Mouse (Mus musculus) gastrocnemius, adult 2 months (tissue): Measurements from ENCODE around the gene Zfp579. TPM values are rescaled to one million over a fixed set of nuclear protein-coding genes. Genes with fewer than 3 reads are reported as not detected.
"Not testable (repeated sequence)": the region's sequence is repeated elsewhere in the genome, so short reads cannot be mapped to it uniquely, and the experiment has no call there.

Experiments used
- DNase-seq: peaks from one replicate; pipeline ENCODE4 v3.0.0; 2022
- H3K27ac ChIP-seq: fragments of 200-600 bp; 2 replicates; pipeline ENCODE4 v1.8.1; 2022; ENCODE audit warnings: mild to moderate bottlenecking
- H3K4me3 ChIP-seq: fragments of 200-600 bp; 2 replicates; pipeline ENCODE4 v1.8.1; 2022; ENCODE audit warnings: mild to moderate bottlenecking, moderate library complexity
- CTCF ChIP-seq: fragments of 200-600 bp; IDR thresholded peaks from 2 replicates; pipeline ENCODE4 v1.8.1; 2022; ENCODE audit warnings: antibody characterized with exemption, mild to moderate bottlenecking, moderate library complexity
- intact Hi-C: fragments of 180-260 bp; cut with DNase I; formaldehyde crosslinking; loops from one replicate; pipeline ENCODE4 v1.15.1; 2025
- total RNA-seq, 2 experiments: library from RNA; stranded (reverse); gene quantifications; 2 replicates each; pipeline ENCODE4 v1.2.3; 2021

Gene Zfp579
- total RNA-seq, 2 experiments from 2014 or later, result 8.8 to 9.5 TPM

DNA sequence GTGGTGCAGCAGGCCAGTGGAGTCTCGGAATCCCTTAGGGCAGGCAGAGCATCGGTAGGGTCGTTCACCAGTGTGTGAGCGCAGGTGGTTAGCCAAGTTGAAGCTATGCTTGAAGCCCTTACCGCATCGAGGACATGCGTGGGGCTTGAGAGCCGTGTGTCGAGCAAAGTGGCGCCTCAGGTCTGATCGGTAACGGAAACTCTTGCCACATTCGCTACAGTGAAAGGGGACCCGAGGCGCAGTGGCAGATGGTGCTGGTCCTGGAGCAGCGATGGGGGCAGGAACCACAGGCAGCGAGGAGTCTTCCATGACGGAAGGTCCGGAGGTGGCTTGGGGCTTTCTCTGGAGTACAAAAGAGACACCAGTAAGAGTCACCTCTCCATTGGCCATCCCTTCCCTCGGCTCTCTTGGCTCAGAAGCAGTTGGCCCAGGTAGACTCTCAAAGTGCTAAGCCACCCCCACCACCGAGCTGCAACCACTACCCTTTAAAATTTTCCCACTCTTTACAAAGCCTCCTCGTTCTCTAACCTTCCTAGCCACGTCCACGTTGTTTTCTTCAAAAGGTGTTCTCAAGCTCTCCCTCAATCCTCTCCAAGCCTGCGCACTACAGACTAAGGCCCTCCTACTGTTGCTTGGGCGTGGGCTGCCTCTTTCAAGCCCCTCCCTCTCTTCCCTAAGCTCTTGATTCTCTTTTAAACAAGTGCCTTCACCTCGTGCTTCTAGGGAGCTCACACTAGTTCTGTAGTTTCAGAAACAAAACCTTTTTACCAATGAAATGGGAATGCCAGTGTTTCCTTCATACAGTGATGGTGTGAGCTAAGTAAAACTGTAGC, 16.9 kb upstream of the Zfp579 start:
- Histone ChIP-seq H3K27ac (no peak overlapping the region), H3K4me3 (no peak overlapping the region)
- intact Hi-C loops, result loop anchor here (5.0 kb wide), 2 partner anchors 146 to 1274 kb away; partner anchors contain the start of gene Zfp667
- no peak for TF ChIP-seq CTCF
- no peak for DNase-seq

DNA sequence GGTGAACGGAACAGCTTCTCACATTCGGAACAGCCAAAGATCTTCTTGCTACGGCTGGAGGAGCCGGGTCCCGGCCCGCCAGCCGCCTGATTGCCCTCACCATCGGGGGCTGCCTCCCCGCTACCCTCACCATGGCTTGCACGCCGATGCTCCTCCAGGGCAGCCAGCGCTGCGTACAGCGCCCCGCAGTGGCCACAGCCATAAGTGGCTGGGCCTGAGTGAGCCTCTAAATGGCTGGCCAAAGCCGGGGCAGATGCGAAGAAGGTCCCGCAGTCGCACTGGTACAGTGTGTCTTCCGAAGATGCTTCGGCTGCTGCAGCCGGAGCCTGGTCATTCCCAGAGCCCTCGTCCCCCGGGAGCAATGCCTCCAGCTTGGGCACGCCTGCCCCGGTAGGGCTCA, 12.3 kb upstream of the Zfp579 start:
- no peak overlapping the region for H3K27ac ChIP-seq
- H3K4me3 ChIP-seq, result no peak overlapping the region
- TF ChIP-seq CTCF, result no peak
- no peak for DNase-seq
- intact Hi-C loops, result no loop called here

DNA sequence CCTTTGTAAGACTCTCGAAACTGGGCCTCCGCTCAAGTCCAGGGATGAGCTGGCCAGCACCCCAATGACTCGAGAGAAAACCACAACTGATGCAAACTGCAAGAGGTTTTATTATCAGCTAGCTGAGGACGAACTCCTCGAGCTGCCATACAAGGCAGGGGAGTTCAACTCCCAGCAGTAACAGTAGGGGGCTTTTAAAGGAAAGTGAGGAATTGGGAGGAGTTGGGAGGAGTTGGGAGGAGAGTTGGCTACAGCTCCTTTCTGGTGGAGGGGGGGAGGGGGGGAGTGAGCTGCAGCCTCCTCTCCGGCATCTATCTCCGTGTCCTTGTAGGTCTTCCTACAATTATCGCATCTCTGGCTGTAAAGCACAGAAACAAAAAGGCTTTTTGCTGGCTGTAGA, 6.9 kb upstream of the Zfp579 start:
- intact Hi-C loops, DNase-seq, H3K27ac ChIP-seq, H3K4me3 ChIP-seq: not testable (repeated sequence)

DNA sequence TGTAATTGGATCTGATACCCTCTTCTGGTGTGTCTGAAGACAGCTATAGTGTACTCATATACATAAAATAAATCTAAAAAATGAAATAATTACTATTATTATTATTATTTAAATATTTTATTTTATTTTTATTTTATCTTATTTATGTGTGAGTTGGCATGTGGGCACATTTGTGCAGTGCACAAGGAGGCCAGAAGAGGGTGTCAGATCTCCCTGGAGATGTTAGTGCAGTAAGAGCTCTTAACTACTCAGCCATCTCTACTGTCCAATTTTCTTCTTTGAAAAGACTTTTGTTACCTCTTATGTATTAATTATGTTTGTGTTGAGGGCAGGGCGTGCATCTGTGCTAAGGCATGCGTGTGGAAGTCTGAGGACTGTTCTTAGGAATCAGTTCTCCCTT, 3.9 kb upstream of the Zfp579 start:
- TF ChIP-seq CTCF, result peak; percentile 51
- intact Hi-C loops, result no loop called here
- no peak for DNase-seq
- Histone ChIP-seq H3K27ac (no peak overlapping the region), H3K4me3 (no peak overlapping the region)

DNA sequence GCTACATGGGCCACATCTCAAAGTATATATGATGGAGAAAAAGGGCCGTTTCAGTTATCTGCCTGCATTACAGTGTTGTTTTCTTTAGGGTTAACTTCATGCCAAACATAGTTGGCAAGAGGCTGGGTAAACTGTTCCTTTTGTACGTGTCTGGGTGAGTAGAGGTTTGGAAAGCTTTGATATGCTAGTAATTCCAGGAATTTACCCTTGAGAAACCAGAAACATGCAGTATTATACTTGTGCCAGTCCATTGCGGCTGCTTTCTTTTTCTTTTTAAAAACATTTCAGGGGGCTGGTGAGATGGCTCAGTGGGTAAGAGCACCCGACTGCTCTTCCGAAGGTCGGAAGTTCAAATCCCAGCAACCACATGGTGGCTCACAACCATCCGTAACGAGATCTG, 976 bp upstream of the Zfp579 start:
- no peak for DNase-seq
- Histone ChIP-seq H3K4me3 (peak overlapping the region; percentile 91; the same call in 1 of the 2 replicates), H3K27ac (no peak overlapping the region)
- TF ChIP-seq CTCF, result no peak
- intact Hi-C loops, result no loop called here

DNA sequence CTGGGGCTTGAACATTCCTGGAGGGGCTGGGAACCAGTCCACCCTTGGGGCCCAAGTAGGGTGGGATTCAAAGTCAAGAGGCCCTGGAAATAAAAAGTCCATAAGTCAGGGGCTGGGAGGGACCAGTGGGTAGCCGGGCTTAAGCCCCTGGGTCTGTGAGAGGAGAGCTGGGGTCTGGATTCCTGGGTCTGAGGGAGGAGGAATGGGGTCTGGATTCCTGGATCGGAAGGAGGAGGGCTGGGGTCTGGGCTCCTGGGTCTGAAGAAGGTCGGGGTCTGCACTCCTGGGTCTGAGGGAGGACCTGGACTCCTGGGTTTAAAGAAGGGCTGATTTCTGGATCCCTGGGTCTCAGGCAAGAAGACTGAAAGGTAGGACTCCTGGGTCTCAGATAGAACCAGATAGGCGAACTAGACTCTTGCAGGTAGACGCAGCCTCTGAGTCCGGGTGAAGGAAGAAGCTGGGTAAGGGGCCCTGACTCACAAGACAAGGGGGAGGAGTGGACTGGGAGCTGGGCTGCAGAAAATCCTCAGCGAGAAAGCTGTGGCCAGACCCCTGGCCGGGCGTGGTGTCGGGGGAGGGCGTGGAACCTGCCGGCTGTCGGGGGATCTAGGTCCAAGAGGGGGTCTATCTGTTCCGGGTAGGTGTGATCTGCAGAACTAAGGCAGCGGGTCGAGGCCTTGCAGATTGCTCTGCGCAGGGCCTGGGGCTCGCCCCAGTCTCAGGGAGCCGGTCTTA, 523 bp downstream of the Zfp579 start:
- TF ChIP-seq CTCF, result no peak
- no peak for DNase-seq
- H3K4me3 ChIP-seq, result peak overlapping the region; percentile 91
- intact Hi-C loops, result no loop called here
- peak overlapping the region; percentile 90 for H3K27ac ChIP-seq

DNA sequence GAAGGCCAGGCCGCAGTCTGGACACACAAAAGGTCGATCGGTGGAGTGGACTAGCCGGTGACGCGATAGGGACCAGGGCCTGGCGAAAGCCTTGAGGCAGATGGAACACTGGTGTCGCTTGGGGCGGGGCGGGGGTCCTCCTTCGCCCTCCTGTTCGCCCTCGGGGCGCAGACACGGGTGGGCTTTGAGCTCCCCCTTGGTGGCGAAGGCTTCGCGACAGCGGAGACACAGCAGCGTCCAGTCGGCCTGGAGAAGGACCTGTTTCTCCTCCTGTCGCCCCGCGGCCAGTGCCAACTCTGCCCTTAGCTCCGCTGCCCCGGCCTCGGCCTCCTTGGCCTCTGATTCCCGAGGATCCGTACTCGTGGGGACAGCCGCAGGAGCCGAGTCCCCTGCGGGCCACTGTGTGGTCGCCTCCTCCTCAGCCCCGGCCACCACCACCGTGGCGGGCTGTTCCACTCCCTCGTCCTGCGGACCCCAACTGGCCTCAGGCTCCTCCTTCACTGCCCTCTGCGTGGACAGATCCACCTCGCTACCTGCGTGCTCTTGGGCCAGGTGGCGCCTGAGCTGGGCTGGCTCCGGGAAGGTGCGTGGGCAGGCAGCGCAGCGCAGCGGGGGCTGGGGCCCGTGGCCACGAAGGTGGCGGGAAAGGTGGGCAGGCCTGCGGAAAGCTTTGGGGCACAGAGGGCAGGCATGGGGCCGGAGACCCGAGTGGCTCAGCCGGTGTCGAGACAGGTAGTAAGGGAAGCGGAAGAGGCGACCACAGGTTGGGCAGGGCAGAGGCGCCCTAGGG, 1.8 kb downstream of the Zfp579 start:
- no peak overlapping the region for H3K27ac ChIP-seq
- intact Hi-C loops, result no loop called here
- no peak for DNase-seq
- H3K4me3 ChIP-seq, result no peak overlapping the region
- no peak for TF ChIP-seq CTCF

DNA sequence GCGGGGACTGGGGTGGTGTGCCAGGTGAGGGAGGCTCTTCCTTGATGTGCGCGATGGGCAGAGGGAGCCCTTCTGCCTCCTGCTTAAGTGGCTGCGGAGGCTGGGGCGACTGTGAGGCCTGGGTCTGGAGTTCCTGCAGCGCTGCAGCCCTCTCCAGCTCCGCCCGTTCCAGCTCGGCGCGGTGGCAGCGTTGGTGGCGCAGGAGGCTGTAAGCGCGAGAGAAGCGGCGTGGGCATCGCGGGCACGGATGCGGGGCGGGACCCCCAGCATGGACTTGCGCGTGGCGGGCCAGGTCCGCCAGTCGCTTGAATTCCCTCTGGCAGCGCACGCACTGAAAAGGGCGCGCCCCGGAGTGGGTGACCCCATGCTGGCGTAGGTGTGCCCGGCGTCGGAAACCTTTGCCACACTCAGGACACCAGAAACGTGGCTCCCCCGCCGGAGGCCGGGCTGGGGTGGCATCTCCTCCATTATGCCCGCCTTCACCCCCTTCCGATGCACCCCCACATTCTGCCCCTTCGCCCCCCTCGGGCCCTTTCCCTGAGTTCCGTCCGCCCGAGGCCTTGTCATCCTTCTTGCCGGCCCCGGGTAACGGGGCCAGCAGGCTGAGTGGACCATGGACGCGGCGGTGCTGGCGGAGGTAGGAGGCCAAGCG, 2.5 kb downstream of the Zfp579 start:
- intact Hi-C loops, result no loop called here
- no peak for DNase-seq
- Histone ChIP-seq H3K27ac (no peak overlapping the region), H3K4me3 (no peak overlapping the region)
- TF ChIP-seq CTCF, result no peak

DNA sequence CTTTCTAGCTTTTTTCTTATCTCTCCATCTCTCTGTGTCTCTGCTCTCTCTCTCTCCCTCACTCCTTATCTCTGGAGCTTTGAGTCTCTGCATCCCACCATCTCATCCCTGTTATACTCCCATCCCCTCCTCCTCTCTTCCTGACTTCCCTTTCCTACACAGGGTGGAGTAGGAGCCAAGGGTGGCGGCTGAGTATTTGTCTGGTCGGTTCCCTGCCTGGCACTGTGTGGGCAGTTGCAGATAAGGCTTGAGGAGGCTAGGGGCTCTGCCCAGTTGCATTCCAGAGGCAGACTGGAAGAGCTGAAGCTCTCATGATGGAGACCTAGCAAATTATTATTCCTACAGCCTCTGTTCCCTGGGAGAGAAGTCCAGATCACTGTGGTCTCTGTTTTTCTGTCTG, 7.7 kb downstream of the Zfp579 start:
- intact Hi-C loops, result no loop called here
- no peak for DNase-seq
- H3K27ac ChIP-seq, result no peak overlapping the region
- H3K4me3 ChIP-seq, result no peak overlapping the region
- TF ChIP-seq CTCF, result no peak

DNA sequence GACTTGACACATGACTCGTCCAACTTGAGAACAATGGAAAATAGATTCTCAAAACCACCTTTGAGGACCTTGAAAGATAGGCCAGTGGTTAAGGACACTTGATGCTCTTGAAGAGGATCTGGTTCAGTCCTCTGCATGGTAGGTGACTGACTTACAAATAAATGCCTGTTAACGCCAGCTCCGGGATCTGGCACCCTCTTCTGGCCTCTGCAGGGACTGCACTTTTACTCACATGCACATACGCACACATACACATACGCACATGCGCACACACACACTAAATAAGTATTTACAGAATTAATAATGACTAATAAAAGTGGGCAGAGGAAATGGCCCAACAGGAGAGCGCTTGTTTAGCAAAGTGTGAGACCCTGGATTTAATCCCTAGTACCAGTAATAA, 19.1 kb downstream of the Zfp579 start:
- no peak overlapping the region for H3K4me3 ChIP-seq
- intact Hi-C loops, result no loop called here
- no peak for DNase-seq
- TF ChIP-seq CTCF, result peak; percentile 35; the same call in 1 of the 2 replicates
- H3K27ac ChIP-seq, result peak overlapping the region; percentile 73; the same call in 1 of the 2 replicates

DNA sequence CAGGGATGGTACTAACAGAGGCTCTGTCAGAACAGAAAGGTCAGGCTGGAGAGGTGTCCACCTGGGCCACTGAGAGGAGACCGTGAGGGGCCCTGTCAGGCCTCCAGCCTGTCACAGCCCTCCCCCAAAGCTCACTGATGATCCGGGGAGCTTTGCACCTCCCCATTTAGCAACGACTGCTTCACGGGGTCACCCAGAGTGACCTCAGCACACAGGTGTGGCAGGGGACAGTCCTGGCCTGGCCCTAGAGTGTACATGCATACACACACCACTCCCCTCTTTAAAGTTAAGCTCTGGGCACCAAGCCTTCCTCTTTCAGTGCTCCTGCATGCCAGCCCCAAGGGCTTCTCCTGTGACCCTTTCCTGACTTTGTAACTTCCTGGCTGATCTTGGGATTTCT, 20.5 kb downstream of the Zfp579 start:
- DNase-seq, result no peak
- intact Hi-C loops, result no loop called here
- TF ChIP-seq CTCF, result no peak
- no peak overlapping the region for H3K4me3 ChIP-seq
- H3K27ac ChIP-seq, result peak overlapping the region; percentile 73

DNA sequence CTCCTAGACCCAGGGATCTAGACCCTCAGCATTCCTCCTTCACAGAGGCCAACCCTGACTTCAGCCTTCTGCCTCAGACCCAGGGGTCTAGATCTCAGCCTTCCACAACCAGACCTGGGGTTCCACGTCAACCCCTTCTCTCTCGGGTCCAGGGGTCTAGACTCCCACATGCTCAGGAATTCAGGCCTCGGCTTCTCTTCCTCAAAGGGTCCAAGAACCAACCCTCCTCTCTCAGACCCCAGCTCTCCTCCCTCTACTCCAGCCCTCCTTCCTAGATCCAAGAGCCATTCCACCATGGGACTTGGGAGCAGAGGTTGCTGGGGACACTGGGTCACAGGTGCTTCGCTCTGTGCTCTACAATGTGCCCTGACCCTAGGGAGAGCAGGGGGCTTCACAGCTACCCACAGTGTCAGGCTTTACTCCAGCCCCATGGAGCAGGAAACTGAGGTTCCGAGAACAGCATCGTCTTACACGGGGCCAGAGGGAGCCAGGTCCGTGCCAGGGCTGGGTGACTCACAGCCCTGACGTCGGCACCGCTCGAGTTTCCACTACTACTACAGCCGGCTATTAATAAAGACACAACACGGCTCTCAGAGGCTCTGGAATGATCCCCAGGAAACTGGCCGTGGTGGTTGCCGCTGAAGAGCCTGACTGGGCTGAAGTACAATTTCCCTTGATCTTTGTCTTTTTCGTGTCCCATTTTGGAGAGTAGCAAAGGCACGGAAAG, 23.5 kb downstream of the Zfp579 start:
- peak; percentile 91 for DNase-seq
- Histone ChIP-seq H3K4me3 (peak overlapping the region; percentile 24; the same call in 1 of the 2 replicates), H3K27ac (peak overlapping the region; percentile 86)
- no peak for TF ChIP-seq CTCF
- intact Hi-C loops, result no loop called here
